Comparison of ENCODE assay signal across 8 mouse cellular contexts in genomic region chr8:124346852-124347523, GRCm38 (mm10).
DNase-seq lines count a peak whose midpoint lies in the region; ATAC-seq and TF ChIP-seq lines count a peak whose summit lies in the region.
"Had no signal": no experiment of that assay in that cellular context is flagged by ENCODE, and none has a peak within 500 bp of the region (broad histone marks: within the 10 kb centered on the region; RNA-seq: fewer than 3 reads in every experiment).

No protein-coding gene starts in this region.

- H3K9me3 ChIP-seq in heart, embryonic 11.5 days (replicated peaks; ENCODE audit: control insufficient read depth, low read length) = no peaks in the 10 kb centered on the region
- no peaks in the 10 kb centered on the region for H3K9me3 ChIP-seq in lung, embryonic 16.5 days (ENCODE audit: control insufficient read depth, low read length)
- H3K9me3 ChIP-seq: liver, embryonic 13.5 days had no signal

- peak; percentile 84 for TF ChIP-seq CTCF in cortical plate, adult 2 months (IDR thresholded peaks at IDR 0.05; ENCODE audit: extremely low read depth, insufficient read depth, low read length)

- H3K27me3 ChIP-seq in heart, embryonic 11.5 days (ENCODE audit: control insufficient read depth, insufficient read depth, low read length) = no peaks in the 10 kb centered on the region; the same call in 1 of the 2 replicates
- no peaks in the 10 kb centered on the region for H3K27me3 ChIP-seq in lung, embryonic 16.5 days (ENCODE audit: control insufficient read depth, insufficient read depth, low read depth, low read length)
- H3K27me3 ChIP-seq: liver, embryonic 13.5 days had no signal

- no peak for TF ChIP-seq POLR2A in cortical plate, adult 2 months (IDR thresholded peaks at IDR 0.05; ENCODE audit: extremely low read depth, insufficient read depth, low read length)

- H3K36me3 ChIP-seq in heart, embryonic 11.5 days (ENCODE audit: control insufficient read depth, insufficient read depth, low read length) = 0 out of 2 replicates have a peak, but pooled peaks cover 3% of the 10 kb centered on the region
- peaks cover 10% of the 10 kb centered on the region for H3K36me3 ChIP-seq in lung, embryonic 16.5 days (ENCODE audit: control insufficient read depth, insufficient read depth, low read length)

- no peak overlapping the region for H3K4me3 ChIP-seq in cortical plate, adult 2 months (ENCODE audit: insufficient read depth, low read length)
- no peak overlapping the region for H3K4me3 ChIP-seq in heart, embryonic 11.5 days (ENCODE audit: low read depth, low read length)
- H3K4me3 ChIP-seq in lung, embryonic 16.5 days (ENCODE audit: low read length) = no peak overlapping the region
- H3K4me3 ChIP-seq: liver, embryonic 13.5 days had no signal

- H3K4me2 ChIP-seq in heart, embryonic 11.5 days = peak overlapping the region; percentile 24
- no peak overlapping the region for H3K4me2 ChIP-seq in lung, embryonic 16.5 days (ENCODE audit: low read depth, low read length)
- H3K4me2 ChIP-seq: liver, embryonic 13.5 days had no signal

- peak; percentile 73 for ATAC-seq in CD4-positive, CD25-positive, alpha-beta regulatory T cell, adult 4 months
- 0 out of 2 replicates have a peak, but pooled peaks have one; percentile 4 for ATAC-seq in heart, embryonic 11.5 days (replicated peaks; ENCODE audit: insufficient number of reproducible peaks, low FRiP score, low TSS enrichment)
- ATAC-seq in lung, embryonic 16.5 days (ENCODE audit: low read depth) = peak; percentile 47; the same call in 1 of the 2 replicates

- H3K4me1 ChIP-seq in cortical plate, adult 2 months (ENCODE audit: control insufficient read depth, insufficient read depth, low read length) = no peaks in the 10 kb centered on the region
- H3K4me1 ChIP-seq in heart, embryonic 11.5 days (ENCODE audit: control insufficient read depth, insufficient read depth, low read length) = no peaks in the 10 kb centered on the region; the same call in none of the 2 replicates
- H3K4me1 ChIP-seq in lung, embryonic 16.5 days (replicated peaks; ENCODE audit: control insufficient read depth, insufficient read depth, low read length) = no peaks in the 10 kb centered on the region

- DNase-seq in NIH3T3 (ENCODE audit: low read depth) = peak; percentile 85
- DNase-seq in kidney, postnatal 10 days = peak; percentile 77
- DNase-seq in retina, postnatal 1 day = peak; percentile 65
- DNase-seq: liver, embryonic 13.5 days had no signal

- 39% methylated on average over 19 of the region's 19 CpGs for WGBS in heart, embryonic 11.5 days (ENCODE audit: insufficient replicate concordance)
- WGBS in lung, embryonic 16.5 days = 41% methylated on average over 19 of the region's 19 CpGs

- no peak overlapping the region for H3K27ac ChIP-seq in cortical plate, adult 2 months (ENCODE audit: insufficient read depth, low read length)
- no peak overlapping the region for H3K27ac ChIP-seq in heart, embryonic 11.5 days (ENCODE audit: low read depth, low read length)
- H3K27ac ChIP-seq in lung, embryonic 16.5 days (ENCODE audit: low read length) = no peak overlapping the region
- H3K27ac ChIP-seq: liver, embryonic 13.5 days had no signal

- H3K9ac ChIP-seq in heart, embryonic 11.5 days (ENCODE audit: low read depth, low read length) = no peak overlapping the region
- H3K9ac ChIP-seq in lung, embryonic 16.5 days (ENCODE audit: low read length) = no peak overlapping the region
- H3K9ac ChIP-seq: liver, embryonic 13.5 days had no signal

Comparison
In these comparisons a context has a peak if more than half of its experiments do, and no peak if none do; other contexts are left out.
1. ATAC-seq: peak in every context shown above with its lines; median percentile 73 in CD4-positive, CD25-positive, alpha-beta regulatory T cell, adult 4 months; 47 in lung, embryonic 16.5 days; 4 in heart, embryonic 11.5 days.